Mouse (Mus musculus): ENCODE data around the gene Mtg2.

Gene Mtg2

DNA sequence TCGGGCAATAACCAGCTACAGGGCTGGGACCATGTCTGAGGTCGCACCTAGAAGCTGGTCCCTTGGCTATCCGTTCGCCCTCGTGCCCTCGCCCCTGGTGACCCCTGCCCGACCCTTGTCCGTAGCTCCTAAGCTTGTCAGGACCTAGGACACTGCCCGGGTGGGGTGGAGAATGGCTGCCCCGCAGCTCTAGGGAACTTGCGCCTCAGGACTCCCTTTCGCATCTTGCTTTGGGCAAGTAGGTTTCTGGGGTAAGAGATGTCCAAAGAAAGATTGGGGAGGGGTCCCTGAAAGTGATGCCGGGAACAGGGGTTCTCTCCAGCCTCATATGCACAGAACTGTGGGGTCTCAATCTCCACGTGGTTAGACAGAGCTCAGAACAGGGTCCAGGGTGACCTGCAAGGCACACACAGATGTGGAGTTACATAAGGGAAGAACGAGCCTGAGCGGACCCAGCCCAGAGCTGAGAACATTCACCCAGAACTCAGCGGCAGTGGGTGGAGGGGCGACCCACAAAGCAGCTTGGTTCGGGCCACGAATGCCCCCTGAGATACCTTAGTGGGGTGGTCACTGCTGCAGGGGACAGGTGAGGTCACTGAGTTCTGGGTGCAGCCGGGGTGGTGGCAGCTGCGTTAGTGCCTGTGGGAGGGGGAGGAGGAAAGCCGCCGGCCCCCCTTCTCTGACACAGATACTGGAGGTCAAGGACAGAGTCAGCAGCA, 34.4 kb downstream of the Mtg2 start:
- DNase-seq (ENCODE audit: low spot score in 2 of 2), result no peak

- no peak for DNase-seq (ENCODE audit: low spot score in 2 of 2)
These were observed 35.2 kb downstream of the Mtg2 start for GRCm38 (mm10) chr2:180105441-180106190.

- no peak for DNase-seq (ENCODE audit: low spot score in 2 of 2)
These were observed 36.7 kb downstream of the Mtg2 start for GRCm38 (mm10) chr2:180107081-180107480.

DNA sequence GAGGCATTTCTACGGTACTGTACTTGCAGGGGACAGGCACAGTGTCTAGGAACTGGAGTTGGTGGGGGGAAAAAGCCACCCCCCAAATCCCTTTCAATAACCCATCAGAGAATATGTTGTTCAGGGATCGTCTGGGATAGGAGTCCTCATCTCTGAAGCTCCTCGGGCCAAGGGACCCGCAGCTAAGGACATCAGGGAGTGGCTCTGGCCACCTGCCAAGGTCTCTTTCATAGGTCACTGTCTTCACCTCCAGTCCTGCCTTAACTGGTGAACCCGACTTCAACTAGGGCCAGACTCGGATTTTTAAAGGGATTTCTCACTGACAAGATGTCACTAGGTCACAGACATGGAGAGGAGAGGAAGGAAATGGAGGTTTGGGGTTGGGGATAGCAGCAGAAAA, 37.9 kb downstream of the Mtg2 start:
- DNase-seq (ENCODE audit: low spot score in 2 of 2), result no peak

GRCm38 (mm10) chr2:180113909-180114890, 43.8 kb downstream of the Mtg2 start:
- peak; percentile 84 to 87 for DNase-seq (ENCODE audit: low spot score in 2 of 2)

DNA sequence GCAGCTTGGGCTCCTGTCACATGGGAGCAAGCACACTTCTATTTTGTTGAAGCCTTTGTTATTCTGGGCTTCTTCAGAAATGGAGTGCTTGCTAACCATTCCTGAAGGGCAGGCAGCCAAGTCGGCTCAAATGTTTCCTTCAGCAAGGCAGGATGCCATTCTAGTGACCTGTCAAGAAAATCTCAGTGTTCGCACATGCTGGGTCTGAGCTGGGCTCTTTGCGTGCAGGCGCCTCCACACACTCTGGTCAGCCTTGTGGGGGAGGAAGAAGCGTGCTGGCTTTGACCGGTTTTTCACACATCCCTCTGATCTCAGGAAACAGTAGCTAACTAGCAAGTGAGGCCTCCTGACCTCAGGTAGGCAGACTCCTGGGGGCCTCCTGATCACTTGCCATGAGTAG, 44.9 kb downstream of the Mtg2 start:
- peak; percentile 69 to 82 for DNase-seq (ENCODE audit: low spot score in 2 of 2)

- DNase-seq (ENCODE audit: low spot score in 2 of 2), result peak in 1 of 2 experiments; percentile 57
These were observed 45.7 kb downstream of the Mtg2 start for GRCm38 (mm10) chr2:180116081-180116493.

GRCm38 (mm10) chr2:180116741-180117484, 46.5 kb downstream of the Mtg2 start:
- peak; percentile 64 to 66 for DNase-seq (ENCODE audit: low spot score in 2 of 2)

DNA sequence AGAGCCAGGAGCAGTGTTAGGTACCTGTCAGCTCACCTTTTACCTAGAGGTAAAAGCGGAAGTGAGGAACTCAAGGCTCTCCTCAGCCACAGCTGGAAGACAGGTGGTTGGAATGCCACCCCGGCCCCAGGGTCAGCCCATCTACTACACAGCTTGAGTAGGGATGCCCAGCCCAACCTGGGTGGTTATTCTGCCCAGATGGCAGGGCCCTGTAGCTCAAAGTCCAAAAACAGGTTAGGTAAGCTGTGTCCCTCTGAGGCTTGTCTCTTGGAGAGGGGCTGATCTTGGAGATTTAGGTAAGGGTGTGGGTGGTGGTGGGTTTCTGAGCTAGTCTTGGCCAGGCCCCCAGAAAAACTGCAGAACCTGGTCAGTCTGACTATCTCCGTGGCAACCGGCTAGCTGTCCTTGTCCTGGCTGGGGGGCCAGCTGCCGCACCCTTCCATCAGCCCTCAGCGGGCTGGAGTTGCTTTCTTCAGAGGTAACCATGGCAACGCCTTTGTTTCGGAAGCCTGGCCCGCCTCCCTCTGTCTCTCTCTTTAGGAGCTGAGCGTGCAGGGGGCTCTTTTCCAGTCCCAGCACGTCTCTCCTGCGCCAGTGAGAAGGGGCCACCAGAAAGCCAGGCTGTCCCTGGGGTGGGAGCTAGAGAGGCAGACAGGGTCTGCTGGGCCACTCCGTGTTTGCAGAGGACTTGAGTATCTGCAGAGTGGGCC, 47.3 kb downstream of the Mtg2 start:
- peak; percentile 86 to 89 for DNase-seq (ENCODE audit: low spot score in 2 of 2)

DNA sequence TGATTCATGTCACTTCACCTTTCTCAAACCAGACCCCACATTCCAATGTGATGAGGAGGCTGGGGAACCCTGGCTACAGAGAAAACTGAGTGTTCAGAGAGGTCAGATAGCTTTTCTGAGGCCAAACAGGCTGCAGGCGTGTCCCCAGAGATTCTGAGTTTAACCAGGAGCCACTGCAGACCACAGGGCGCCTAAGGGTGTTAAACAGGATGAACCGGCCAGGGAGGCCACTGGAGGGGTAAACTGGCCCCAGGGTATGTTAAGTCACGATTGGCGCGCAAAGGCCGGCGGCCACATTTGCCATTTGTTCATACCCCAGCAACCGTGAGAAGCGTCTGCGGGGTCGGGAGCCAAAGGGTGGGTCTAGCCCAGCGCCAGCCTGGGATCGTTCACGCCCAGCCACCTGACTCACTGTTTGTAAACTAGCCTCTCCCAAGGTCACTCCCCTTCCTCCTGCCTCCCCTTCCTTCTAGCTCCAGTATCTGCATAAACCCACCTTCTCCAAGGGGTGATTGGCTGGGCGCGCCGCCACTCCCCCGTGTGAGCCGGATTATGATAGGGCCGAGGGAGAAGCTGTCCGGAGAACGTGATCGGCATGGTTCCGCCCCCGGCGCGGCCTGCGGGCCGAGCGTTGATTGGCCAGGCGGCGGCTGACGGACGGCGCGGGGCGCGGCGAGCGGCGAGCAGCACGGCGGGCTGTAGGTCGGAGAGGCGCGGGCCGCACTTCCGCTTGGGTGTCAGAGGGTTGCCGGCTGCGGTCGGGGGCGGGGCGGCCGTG, 48.5 kb downstream of the Mtg2 start, which contains the start of gene Osbpl2:
Gene Osbpl2, plus strand, starts transcription at position 646 of the 778 bp plus-strand sequence.
- DNase-seq (ENCODE audit: low spot score in 2 of 2), result peak; percentile 100

DNA sequence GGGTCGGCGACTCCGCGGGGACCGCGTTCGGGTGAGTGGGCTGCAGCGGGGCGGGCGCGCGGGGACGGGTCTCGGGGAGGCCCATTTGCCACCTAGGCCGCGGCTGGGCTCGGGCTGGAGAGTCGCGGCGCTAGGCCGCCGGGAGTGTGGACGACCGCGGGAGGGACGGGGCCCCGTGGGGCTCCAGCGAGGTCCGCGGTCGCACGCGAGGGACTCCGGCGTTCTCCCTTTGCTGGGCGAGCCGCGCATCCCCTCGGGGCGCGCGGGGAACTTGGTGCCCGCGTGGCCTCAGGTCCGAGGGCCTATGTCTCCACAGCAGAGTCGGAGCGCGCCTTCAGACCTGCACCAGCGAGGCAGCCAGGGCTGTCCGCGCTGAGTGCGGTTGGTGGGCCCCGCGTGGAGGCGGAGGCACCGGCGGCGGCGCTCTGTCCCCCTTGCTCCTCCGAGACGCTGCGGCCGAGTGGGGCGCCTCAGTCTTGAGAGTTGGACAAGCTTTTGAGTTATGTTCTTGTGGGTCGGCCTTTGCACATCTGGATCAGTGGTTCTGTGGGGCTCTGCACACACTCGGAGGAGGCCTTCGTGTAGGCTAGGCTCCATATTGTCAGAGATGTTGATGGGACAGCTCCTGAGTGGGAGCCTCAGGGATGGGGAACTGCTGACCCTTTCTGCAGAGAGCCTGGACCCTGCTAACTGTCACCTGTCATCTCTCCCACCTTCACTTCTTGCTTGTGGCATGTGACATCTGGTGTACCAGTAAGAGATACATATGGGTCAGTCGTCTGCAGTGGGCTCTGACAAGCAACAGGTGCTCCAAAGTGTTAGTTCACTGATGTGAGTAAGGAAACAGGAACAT, 49.3 kb downstream of the Mtg2 start:
- peak in 1 of 2 experiments; percentile 50 for DNase-seq (ENCODE audit: low spot score in 2 of 2)

DNA sequence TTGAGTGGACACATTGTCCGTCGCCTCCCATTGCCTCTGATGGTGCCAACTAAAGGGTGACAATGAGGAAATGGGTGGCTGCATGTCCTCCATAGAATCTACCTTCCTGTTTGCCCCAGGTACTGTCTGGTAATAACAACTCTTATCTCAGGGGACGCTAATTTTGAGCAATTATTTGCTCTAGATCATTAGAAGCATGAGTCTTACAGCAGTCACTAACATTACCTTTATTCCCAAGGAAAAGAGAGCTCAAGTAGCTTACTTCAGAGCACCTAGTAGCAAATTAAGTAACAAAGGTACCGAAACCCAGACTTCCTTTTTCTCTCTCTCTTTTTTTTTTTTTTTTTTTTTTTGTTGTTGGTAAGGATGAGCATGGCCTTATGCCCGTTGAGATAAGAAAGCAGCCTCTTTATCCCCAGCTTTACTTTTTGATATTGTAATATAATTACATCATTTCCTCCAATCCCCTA, 49.9 kb downstream of the Mtg2 start:
- no peak for DNase-seq (ENCODE audit: low spot score in 2 of 2)

GRCm38 (mm10) chr2:180124192-180124591, 53.8 kb downstream of the Mtg2 start:
- DNase-seq (ENCODE audit: low spot score in 2 of 2), result no peak

DNA sequence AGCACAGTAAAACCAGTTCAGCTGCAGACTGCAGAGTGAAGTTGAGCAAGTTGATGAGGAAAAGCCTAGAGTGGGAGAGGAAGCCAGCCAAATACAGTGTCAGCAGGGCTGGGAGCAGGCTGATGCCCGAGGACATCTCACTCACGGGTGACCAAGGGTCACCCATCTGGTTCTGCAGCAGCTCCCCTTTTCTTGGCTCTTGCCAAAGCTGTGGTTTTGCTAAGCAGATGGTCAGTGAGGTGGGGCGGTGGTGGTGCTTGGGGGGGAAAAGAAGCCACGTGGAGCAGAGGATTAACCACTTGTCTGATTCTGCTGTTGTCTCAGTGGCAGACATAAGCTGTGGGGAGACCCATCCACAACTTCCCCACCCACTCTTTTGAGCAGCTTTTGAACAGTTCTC, 55.8 kb downstream of the Mtg2 start:
- peak; percentile 39 to 65 for DNase-seq (ENCODE audit: low spot score in 2 of 2)

DNA sequence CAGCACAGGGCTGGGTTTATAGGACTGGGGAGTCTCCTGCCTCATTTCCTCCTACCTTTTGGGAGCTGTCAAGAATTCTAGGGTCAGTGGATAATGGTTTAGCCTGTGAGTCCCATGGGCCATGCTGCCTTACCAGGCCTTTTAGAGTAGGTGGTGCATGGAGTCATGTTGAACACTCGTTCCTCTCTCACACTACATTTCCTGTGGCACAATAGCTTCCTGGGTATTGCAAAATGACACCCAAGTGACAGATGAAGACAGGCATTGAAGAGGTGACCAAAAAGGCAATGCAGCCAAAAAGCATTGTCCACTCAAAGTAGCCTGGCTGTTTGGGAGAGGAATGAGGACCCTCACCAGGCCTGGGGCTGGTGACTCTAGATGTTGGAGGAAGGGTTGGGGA, 57.3 kb downstream of the Mtg2 start:
- no peak for DNase-seq (ENCODE audit: low spot score in 2 of 2)

DNA sequence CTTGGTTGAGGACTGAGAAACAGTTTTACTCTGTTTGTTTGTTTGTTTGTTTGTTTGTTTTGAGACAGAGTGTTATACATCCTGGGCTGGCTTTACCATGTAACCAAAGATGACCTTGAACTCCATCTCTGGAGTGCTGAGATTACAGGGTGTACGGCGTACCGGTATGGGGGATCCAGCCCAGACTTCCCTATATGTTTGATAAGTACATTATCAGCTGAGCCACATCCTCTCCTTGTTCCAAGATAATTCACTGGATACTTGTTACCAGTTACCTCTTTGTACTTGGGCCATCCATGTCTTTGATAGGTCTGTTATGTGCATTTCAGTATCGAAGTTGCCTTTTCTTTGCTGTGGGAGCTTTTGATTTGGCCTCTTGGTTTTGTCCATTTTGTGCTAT, 62.8 kb downstream of the Mtg2 start:
- DNase-seq (ENCODE audit: low spot score in 2 of 2), result no peak

GRCm38 (mm10) chr2:180133911-180134310, 63.5 kb downstream of the Mtg2 start:
- no peak for DNase-seq (ENCODE audit: low spot score in 2 of 2)

DNA sequence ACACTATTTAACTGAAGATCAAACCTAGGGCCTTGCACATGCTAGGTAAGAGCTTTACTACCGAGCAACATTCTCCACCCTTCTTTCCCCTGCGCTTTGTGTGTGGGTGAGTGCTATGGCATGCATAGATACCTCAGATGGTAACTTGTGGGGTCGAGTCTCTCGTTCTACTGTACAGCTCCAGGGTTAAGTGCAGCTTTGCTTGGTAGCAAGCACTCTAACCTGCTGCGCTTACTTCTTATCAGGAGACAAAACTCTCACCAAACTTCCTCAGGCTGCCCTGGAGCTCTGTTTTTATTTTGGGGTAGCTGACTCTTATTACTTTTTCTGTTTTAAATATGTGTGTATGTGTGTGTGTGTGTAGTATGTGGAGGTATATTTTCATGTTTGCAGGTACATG, 65.0 kb downstream of the Mtg2 start:
- no peak for DNase-seq (ENCODE audit: low spot score in 2 of 2)

Data from right cerebral cortex, postnatal 10 days (tissue).